ENCODE assay signal across 11 mouse cellular contexts in the genomic region with DNA sequence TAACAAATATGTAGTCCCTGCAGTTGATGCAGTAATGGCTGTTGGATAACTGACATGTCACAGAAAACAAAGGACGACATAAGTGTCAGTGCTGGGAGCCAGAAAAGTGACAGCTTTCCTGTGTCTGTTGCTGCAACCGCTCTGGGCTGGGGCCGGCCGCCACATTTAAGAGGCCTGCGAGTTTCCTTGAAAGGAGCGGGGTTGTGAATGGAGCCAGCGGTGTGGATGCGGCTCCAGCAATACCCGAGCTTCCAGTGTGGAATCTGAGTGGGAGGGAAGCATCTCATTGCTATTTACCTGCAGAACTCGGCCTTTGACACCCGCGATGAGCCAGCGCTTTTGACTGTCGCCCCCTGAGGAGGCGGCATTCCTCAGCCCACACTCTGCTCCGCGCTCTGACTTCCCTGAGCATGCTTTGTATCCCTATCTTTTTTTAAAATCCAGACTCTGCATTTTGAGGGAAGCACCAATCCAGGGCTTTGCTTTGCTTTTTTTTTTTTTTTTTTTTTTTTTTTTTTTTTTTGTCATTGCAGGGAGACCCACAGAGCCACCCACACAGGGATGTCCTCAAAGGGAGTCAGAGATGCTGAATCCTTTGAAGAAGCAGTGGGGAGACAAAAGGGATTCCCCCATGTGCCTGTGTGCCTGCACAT. TPM values are rescaled to one million over a fixed set of nuclear protein-coding genes. Genes with fewer than 3 reads are reported as not detected.
A peak's percentile ranks its signal among the peaks of the same experiment; 100 is the strongest.
DNase-seq lines count a peak whose midpoint lies in the region; ATAC-seq and TF ChIP-seq lines count a peak whose summit lies in the region.
"Had no signal": no experiment of that assay in that cellular context is flagged by ENCODE, and none has a peak within 500 bp of the region (broad histone marks: within the 10 kb centered on the region; RNA-seq: fewer than 3 reads in every experiment).

No protein-coding gene starts in this region.

- no peak for DNase-seq in kidney, adult 2 months
- no peak for DNase-seq in stomach, postnatal 0 days (ENCODE audit: low spot score)
- no peak for DNase-seq in adrenal gland, adult (ENCODE audit: inconsistent age in 2 of 2, low spot score in 1 of 2)
- DNase-seq: kidney, postnatal 25 days had no signal

- no peak for ATAC-seq in kidney, embryonic 14.5 days (ENCODE audit: low FRiP score, low TSS enrichment)
- no peak for ATAC-seq in stomach, embryonic 15.5 days (ENCODE audit: insufficient read depth, low FRiP score, low read depth)
- no peak for ATAC-seq in stomach, postnatal 0 days (ENCODE audit: low FRiP score, low TSS enrichment)
- no peak for ATAC-seq in hindbrain, embryonic 12.5 days (ENCODE audit: low FRiP score)
- ATAC-seq in stomach, embryonic 16.5 days (ENCODE audit: insufficient read depth, low FRiP score): no peak
- no peak for ATAC-seq in monocyte, adult 5-6 weeks (replicated peaks; ENCODE audit: insufficient number of reproducible peaks, low FRiP score, low TSS enrichment, poor library complexity, severe bottlenecking)
- ATAC-seq: Patski had no signal

- H3K27me3 ChIP-seq in kidney, embryonic 14.5 days (ENCODE audit: control insufficient read depth, insufficient read depth, low read length): peaks cover 4% of the 10 kb centered on the region; the same call in 1 of the 2 replicates
- H3K27me3 ChIP-seq in kidney, adult 2 months (replicated peaks; ENCODE audit: control insufficient read depth, insufficient read depth, low read length): no peaks in the 10 kb centered on the region
- peaks cover 11% of the 10 kb centered on the region; the same call in 1 of the 2 replicates for H3K27me3 ChIP-seq in stomach, embryonic 15.5 days (replicated peaks)
- no peaks in the 10 kb centered on the region for H3K27me3 ChIP-seq in stomach, postnatal 0 days (ENCODE audit: control insufficient read depth, insufficient read depth, low read length)
- H3K27me3 ChIP-seq in hindbrain, embryonic 12.5 days: peaks cover 39% of the 10 kb centered on the region
- no peaks in the 10 kb centered on the region for H3K27me3 ChIP-seq in stomach, embryonic 16.5 days (ENCODE audit: control insufficient read depth, insufficient read depth, low read length)
- H3K27me3 ChIP-seq: Patski had no signal

- H3K4me1 ChIP-seq in kidney, embryonic 14.5 days (ENCODE audit: control insufficient read depth, insufficient read depth, low read length): no peaks in the 10 kb centered on the region; the same call in 1 of the 2 replicates
- no peaks in the 10 kb centered on the region for H3K4me1 ChIP-seq in kidney, adult 2 months (ENCODE audit: control insufficient read depth, insufficient read depth, low read length)
- H3K4me1 ChIP-seq in stomach, embryonic 15.5 days: no peaks in the 10 kb centered on the region
- no peaks in the 10 kb centered on the region for H3K4me1 ChIP-seq in stomach, postnatal 0 days (replicated peaks; ENCODE audit: control insufficient read depth, insufficient read depth)
- H3K4me1 ChIP-seq in hindbrain, embryonic 12.5 days: peaks cover 16% of the 10 kb centered on the region
- H3K4me1 ChIP-seq in stomach, embryonic 16.5 days (ENCODE audit: control insufficient read depth, insufficient read depth, low read length): no peaks in the 10 kb centered on the region

- no peak for TF ChIP-seq CTCF in kidney, adult 2 months (conservative IDR thresholded peaks at IDR 0.05; ENCODE audit: insufficient read depth, insufficient read length, low read depth, low read length)
- TF ChIP-seq CTCF in stomach, postnatal 0 days (IDR thresholded peaks at IDR 0.05; ENCODE audit: low read depth): no peak

- 19% methylated on average over 17 of the region's 17 CpGs for WGBS in kidney, embryonic 14.5 days
- WGBS in kidney, adult 2 months: 38% methylated on average over 17 of the region's 17 CpGs
- 22% methylated on average over 17 of the region's 17 CpGs for WGBS in stomach, embryonic 15.5 days
- WGBS in stomach, postnatal 0 days: 28% methylated on average over 17 of the region's 17 CpGs
- 6% methylated on average over 17 of the region's 17 CpGs for WGBS in hindbrain, embryonic 12.5 days
- 23% methylated on average over 17 of the region's 17 CpGs for WGBS in stomach, embryonic 16.5 days

- H3K9me3 ChIP-seq in kidney, embryonic 14.5 days (ENCODE audit: control insufficient read depth, low read length): no peaks in the 10 kb centered on the region
- no peaks in the 10 kb centered on the region for H3K9me3 ChIP-seq in stomach, embryonic 15.5 days
- H3K9me3 ChIP-seq in stomach, postnatal 0 days (ENCODE audit: control insufficient read depth, low read length): no peaks in the 10 kb centered on the region
- H3K9me3 ChIP-seq in hindbrain, embryonic 12.5 days (replicated peaks): no peaks in the 10 kb centered on the region
- H3K9me3 ChIP-seq in stomach, embryonic 16.5 days (replicated peaks; ENCODE audit: control insufficient read depth, low read length): no peaks in the 10 kb centered on the region
- H3K9me3 ChIP-seq: liver, embryonic 15.5 days had no signal

- H3K27ac ChIP-seq in kidney, embryonic 14.5 days (ENCODE audit: low read depth, low read length): no peak overlapping the region
- H3K27ac ChIP-seq in kidney, adult 2 months (ENCODE audit: insufficient read depth, low read depth, low read length): no peak overlapping the region
- no peak overlapping the region for H3K27ac ChIP-seq in stomach, embryonic 15.5 days
- no peak overlapping the region for H3K27ac ChIP-seq in stomach, postnatal 0 days (replicated peaks)
- H3K27ac ChIP-seq in hindbrain, embryonic 12.5 days: no peak overlapping the region
- H3K27ac ChIP-seq in stomach, embryonic 16.5 days (ENCODE audit: low read length): no peak overlapping the region
- H3K27ac ChIP-seq: liver, embryonic 15.5 days had no signal

- TF ChIP-seq POLR2A in kidney, adult 2 months (IDR thresholded peaks at IDR 0.05; ENCODE audit: low read depth, low read length): no peak

- H3K36me3 ChIP-seq in kidney, embryonic 14.5 days (ENCODE audit: control insufficient read depth, insufficient read depth, low read length): no peaks in the 10 kb centered on the region
- H3K36me3 ChIP-seq in kidney, adult 2 months (ENCODE audit: control insufficient read depth, insufficient read depth, low read length): no peaks in the 10 kb centered on the region
- H3K36me3 ChIP-seq in stomach, embryonic 15.5 days: no peaks in the 10 kb centered on the region
- H3K36me3 ChIP-seq in stomach, postnatal 0 days (ENCODE audit: control insufficient read depth, insufficient read depth, low read length): no peaks in the 10 kb centered on the region
- no peaks in the 10 kb centered on the region for H3K36me3 ChIP-seq in hindbrain, embryonic 12.5 days
- H3K36me3 ChIP-seq in stomach, embryonic 16.5 days (ENCODE audit: control insufficient read depth, insufficient read depth, low read length): no peaks in the 10 kb centered on the region
- H3K36me3 ChIP-seq: liver, embryonic 15.5 days had no signal

- no peak overlapping the region for H3K4me3 ChIP-seq in kidney, embryonic 14.5 days (ENCODE audit: low read length)
- H3K4me3 ChIP-seq in kidney, adult 2 months (ENCODE audit: insufficient read depth, low read depth, low read length): no peak overlapping the region
- no peak overlapping the region for H3K4me3 ChIP-seq in stomach, embryonic 15.5 days (replicated peaks)
- H3K4me3 ChIP-seq in stomach, postnatal 0 days (ENCODE audit: low read depth, low read length): no peak overlapping the region
- 0 out of 2 replicates have a peak overlapping the region, but pooled peaks have one; percentile 7 for H3K4me3 ChIP-seq in hindbrain, embryonic 12.5 days
- H3K4me3 ChIP-seq in stomach, embryonic 16.5 days (replicated peaks; ENCODE audit: low read length): no peak overlapping the region
- H3K4me3 ChIP-seq: liver, embryonic 15.5 days had no signal

- peak overlapping the region; percentile 19; the same call in 1 of the 2 replicates for H3K4me2 ChIP-seq in kidney, embryonic 14.5 days (replicated peaks; ENCODE audit: low read depth, low read length)
- H3K4me2 ChIP-seq in stomach, embryonic 15.5 days: 0 out of 2 replicates have a peak overlapping the region, but pooled peaks have one; percentile 19
- no peak overlapping the region for H3K4me2 ChIP-seq in stomach, postnatal 0 days (replicated peaks; ENCODE audit: low read depth)
- peak overlapping the region; percentile 48 for H3K4me2 ChIP-seq in hindbrain, embryonic 12.5 days (replicated peaks)
- H3K4me2 ChIP-seq in stomach, embryonic 16.5 days (ENCODE audit: low read depth, low read length): 0 out of 2 replicates have a peak overlapping the region, but pooled peaks have one; percentile 1
- H3K4me2 ChIP-seq: liver, embryonic 15.5 days had no signal

- peak overlapping the region; percentile 7; the same call in 1 of the 2 replicates for H3K9ac ChIP-seq in kidney, embryonic 14.5 days (ENCODE audit: low read depth, low read length)
- no peak overlapping the region for H3K9ac ChIP-seq in stomach, embryonic 15.5 days
- no peak overlapping the region for H3K9ac ChIP-seq in stomach, postnatal 0 days (ENCODE audit: low read length)
- peak overlapping the region; percentile 3; the same call in 1 of the 2 replicates for H3K9ac ChIP-seq in hindbrain, embryonic 12.5 days
- no peak overlapping the region for H3K9ac ChIP-seq in stomach, embryonic 16.5 days (ENCODE audit: low read length)
- H3K9ac ChIP-seq: liver, embryonic 15.5 days had no signal

- TF ChIP-seq EP300 in stomach, postnatal 0 days (optimal IDR thresholded peaks at IDR 0.05): no peak

RNA-seq across cellular contexts. Expression of gene Nrbf2, which starts 35.2 kb away (rescaled TPM):
- 33.8 and 34.7 TPM in 2 replicates for polyA plus RNA-seq in kidney, embryonic 14.5 days (2014; fragmentation: Nextera tagmentation; extraction: Ambion mirVana)
- 6.8 and 8.6 TPM in 2 replicates for polyA plus RNA-seq in kidney, adult 2 months (2012; rRNA removed)
- 35.1 and 36.3 TPM in 2 replicates for polyA plus RNA-seq in stomach, embryonic 15.5 days (2015; fragmentation: Nextera tagmentation; extraction: Ambion mirVana)
- 34.6 and 35.5 TPM in 2 replicates for polyA plus RNA-seq in stomach, postnatal 0 days (2015; fragmentation: Nextera tagmentation; extraction: Ambion mirVana)
- polyA plus RNA-seq in hindbrain, embryonic 12.5 days (2016; fragmentation: Nextera tagmentation; extraction: Ambion mirVana): 45.0 and 46.8 TPM in 2 replicates
- 35.7 and 37.6 TPM in 2 replicates for polyA plus RNA-seq in stomach, embryonic 16.5 days (2015; fragmentation: Nextera tagmentation; extraction: Ambion mirVana)
- total RNA-seq in monocyte, adult 5-6 weeks (2017): 29.7 to 44.7 TPM (median 33.8 TPM) in 3 replicates

Comparison
In these comparisons a context has a peak if more than half of its experiments do, and no peak if none do; other contexts are left out.
1. H3K9ac ChIP-seq: peak in kidney, embryonic 14.5 days (single experiment) and hindbrain, embryonic 12.5 days (single experiment); none in stomach, embryonic 15.5 days (single experiment), stomach, postnatal 0 days (single experiment) and stomach, embryonic 16.5 days (single experiment).